Mouse (Mus musculus) left cerebral cortex, postnatal 10 days (tissue): Measurements from ENCODE around the gene Vav2. TPM values are rescaled to one million over a fixed set of nuclear protein-coding genes. Genes with fewer than 3 reads are reported as not detected.
A peak's percentile ranks its signal among the peaks of the same experiment; 100 is the strongest.

Experiments
- DNase-seq, 2 experiments: peaks; one replicate each; pipeline ENCODE4 v3.0.0; 2021 to 2022; ENCODE audit warnings: low spot score in 2 of 2, mixed read lengths in 1 of 2; ENCODE audit errors: extremely low spot score in 1 of 2
- intact Hi-C: fragments of 180-260 bp; cut with DNase I; formaldehyde crosslinking; loops from one replicate; pipeline ENCODE4 v1.15.1; 2025
- total RNA-seq, 2 experiments: library from RNA; stranded (reverse); gene quantifications; 2 replicates each; pipeline ENCODE4 v1.2.3; 2021

Vav2 gene
- total RNA-seq, 2 experiments from 2014 or later = 26.1 to 29.0 TPM

DNA sequence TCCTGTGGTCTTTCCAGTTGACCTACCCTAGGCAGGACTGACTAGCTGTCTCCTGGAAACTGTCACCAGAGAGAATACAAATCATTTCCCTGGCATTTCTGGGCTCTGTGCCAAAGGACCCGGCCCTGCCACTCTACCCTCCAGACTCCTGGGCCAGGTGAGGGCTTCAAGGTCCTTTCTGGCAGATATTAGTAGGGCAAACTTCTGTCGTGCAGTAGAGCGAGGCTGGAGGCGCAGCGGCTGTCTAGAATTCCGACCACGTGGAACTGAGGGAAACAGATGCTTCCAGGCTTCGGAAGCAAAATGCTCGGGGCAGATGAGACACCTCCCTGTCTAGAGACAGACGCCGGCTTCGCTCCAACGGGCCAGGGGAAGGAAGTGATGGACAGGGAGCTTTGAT lies 122.1 kb downstream of the Vav2 start:
- peak in 1 of 2 experiments; percentile 69 for DNase-seq
- intact Hi-C loops = no loop called here

DNA sequence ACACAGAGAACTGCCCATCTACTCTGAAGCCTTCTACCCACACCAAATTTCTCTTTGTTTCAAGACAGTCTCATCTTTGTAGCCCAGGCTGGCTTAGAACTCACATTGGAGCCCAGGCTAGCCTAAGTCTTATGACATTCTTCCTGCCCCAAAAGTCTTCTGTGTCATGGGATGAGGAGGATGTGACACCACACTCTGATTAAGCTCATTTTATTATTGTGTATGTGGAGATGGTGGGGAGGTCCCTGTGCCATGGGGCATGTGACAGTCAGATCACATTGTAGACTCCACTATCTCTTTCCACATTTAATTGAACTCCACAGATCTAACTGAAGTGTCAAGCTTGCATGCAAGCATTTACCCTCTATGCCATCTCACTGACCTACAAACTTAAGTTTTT lies 122.8 kb downstream of the Vav2 start:
- DNase-seq = no peak
- intact Hi-C loops = no loop called here

DNA sequence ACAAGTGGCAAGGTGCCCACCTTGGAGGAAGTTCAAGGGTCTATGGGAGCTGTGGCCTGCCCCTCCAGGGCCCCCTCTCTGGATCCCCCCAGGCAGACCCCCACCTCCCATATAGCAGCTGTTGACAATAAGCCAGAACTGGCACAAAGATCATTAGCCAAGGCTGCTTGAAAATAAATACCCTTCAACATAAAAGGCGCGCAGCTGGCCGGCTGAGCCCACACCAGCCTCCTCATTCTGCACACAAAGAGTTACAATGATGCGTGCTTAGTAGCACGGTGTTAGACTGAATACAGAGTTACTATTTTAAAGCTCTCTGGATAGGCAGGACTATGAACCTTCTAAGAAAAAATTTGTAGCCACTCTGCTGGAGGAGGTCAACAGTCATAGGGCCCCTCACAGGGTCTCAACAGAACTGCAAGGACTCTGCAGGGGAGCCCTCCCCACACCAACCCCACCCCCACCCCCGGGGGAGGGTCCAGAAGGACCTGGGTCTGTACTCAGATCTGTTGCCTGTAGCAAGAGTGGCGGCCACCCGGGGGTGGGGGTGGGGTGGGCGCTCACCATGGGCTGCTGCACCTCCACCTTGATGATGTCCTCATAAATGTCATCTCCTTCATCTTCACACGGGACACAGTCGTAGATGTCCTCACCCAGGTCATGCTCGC lies 125.3 kb downstream of the Vav2 start:
- intact Hi-C loops = no loop called here
- DNase-seq = no peak

DNA sequence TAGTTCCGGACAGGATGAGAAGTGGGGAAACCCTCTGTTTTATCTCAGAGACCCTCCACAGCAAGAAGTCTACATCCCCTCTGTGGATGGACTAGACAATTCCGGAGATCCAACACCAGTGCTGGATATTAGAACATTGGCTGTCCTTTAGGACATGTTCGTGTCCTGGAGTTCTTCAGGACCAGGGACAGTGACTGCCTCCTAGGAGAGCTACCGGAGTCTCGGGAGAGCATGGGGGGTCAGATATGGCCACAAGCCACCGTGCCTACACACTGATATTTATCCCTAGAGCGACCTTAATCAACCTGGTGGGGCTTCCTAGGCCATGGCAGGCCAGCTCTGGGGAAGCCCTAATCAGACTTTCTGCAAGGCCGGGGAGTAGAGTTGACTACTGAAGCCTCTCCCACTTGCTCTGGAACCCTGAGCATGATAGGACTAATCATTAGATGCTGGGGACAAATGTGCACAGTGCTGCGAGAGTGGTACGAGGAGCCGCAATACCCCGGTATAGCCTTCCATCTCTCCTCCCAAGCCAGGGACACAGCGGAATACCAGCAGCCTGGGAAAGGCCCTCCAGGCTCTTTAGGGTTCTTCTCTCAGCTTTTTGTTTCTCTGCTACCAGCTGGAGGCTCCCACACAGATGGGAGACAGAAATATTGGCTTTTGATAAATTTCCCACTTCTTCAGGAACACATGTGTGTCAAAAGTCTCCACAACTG lies 125.9 kb downstream of the Vav2 start:
- intact Hi-C loops = no loop called here
- DNase-seq = no peak

DNA sequence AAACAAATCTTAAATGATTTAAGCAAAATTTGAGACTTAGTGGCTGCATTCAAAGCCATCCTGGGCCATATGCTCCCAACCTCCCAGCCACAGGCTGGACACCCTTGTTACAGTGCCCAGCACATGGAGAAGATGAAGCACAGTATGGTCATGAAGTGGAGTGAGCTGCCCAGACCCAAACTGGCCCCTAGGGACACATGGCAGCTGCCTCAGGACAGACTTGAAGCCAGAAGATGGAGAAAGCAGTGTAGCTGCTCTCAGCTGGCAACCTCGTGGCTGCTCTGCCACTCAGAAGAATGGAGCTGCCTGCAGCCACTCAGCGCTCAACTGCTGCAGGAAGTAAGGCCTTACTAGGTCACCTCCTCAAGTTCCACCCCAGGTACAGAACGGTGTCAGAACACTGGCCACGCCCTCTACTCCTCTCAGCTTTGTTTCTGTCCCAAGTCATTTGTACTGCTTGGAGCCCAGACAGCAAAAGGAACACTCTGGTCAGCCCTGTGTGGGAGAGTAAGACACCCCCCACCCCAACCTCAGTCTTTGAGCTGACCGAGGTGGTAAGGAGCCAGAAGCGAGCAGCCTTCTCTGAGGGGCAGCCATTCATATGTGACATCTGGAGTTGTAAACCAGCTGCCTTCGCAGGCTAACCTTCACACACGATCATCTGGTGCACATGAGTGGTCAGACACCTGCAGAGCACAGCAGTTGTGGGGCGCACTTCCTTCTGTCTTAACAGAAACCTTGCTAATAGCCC lies 130.0 kb downstream of the Vav2 start:
- DNase-seq = no peak

DNA sequence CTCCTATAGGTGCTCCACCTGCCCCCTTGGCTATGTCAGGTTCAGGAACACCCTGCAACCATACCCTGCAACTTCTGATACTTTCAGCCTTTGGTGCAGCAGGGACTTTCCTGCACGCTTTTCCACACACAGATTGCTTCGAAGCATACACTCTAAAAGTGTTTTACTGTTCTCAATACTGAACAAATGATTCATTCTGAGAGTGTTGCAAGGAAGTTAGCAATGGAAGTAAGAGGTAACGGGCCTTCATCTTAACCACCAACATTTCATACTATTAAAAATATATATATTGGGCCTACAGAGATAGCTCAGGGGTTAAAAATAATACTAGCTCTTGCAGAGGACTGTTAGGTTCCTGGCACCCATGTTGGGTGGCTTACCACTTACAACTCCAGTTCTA lies 132.1 kb downstream of the Vav2 start:
- intact Hi-C loops = no loop called here
- DNase-seq = no peak

More for the DNA sequence above, 130.0 kb downstream of the Vav2 start:
- intact Hi-C loops = no loop called here

DNA sequence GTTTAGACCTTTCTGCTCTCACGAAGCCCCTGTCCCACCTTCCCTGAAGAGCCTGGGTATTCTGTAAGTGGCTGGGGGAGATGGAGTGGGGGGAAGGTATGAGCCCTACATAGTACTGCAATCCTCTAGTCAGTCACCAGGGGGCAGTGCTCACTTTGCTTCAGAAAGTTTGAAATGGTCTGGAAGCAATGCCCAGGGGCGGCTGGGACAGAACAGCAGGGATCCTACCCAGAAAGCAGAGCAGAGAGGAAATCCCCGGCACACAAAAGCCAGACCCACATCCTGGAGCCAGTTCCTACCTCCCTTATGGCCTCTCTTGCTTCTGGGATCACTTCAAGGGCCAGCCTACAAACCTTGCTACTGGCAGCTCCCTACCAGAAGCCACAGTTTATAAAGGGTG lies 137.8 kb downstream of the Vav2 start:
- DNase-seq = peak; percentile 80 to 91
- intact Hi-C loops = loop anchor here (1.0 to 10.0 kb wide), 2 partner anchors 138 to 246 kb away; partner anchors contain the start of gene Vav2

DNA sequence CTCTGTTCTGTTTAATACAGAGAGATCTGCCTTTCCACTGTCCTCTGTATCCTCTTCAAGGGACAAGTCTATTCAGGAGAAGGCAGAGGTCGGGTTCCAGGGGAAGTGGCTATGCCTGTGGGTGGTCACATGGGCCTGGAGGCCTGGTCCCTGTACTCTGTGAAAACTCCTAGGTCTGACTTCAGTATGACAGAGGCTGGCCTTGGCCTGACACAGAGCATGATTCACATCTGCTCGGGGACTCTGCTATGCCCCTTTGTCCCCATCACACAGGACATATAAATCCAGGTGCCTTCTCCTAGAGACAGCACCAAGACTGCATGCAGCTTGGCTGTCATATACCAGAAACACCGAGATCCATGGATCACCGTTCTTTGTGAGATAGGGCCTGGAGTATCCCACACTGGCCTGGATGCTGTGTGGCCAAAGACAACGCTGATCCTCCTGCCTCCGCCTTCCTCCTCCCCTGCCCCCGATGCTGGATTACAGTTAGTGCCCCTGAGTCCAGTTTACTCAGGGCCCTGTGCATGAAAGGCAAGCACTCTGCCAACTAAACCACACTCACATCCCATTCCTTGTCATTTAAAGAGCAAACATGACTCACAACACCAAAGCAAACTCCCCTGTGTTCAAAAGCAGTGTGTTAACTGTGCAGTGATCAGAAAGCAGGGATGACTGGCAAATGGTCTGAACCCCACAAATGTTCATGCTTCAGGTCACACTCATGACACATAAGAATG lies 139.7 kb downstream of the Vav2 start:
- DNase-seq = no peak
- intact Hi-C loops = loop anchor here (10.0 kb wide), 1 partner anchor 248 kb away; no protein-coding TSS in a partner anchor

DNA sequence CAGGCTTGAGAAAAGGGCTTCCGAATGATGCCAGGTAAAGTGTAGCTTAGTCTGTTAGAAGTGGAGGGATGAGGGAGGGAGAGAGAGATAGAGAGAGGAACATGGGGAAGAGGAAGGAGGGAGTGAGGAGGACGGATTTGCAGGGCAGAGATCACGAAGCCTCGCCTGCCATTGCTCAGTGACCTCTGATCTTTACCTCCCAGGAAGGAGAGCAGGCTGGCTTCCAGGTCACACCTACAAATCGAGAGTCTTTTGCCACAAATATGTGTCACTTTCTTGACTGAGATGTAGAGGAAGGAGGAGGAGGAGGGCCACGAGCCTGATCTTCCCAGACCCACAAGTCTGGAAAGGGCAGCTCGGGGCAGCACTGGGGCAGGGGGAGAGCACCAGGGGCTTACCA lies 142.4 kb downstream of the Vav2 start:
- intact Hi-C loops = loop anchor here (5.0 to 10.0 kb wide), 2 partner anchors 250 to 478 kb away; no protein-coding TSS in a partner anchor
- DNase-seq = no peak

DNA sequence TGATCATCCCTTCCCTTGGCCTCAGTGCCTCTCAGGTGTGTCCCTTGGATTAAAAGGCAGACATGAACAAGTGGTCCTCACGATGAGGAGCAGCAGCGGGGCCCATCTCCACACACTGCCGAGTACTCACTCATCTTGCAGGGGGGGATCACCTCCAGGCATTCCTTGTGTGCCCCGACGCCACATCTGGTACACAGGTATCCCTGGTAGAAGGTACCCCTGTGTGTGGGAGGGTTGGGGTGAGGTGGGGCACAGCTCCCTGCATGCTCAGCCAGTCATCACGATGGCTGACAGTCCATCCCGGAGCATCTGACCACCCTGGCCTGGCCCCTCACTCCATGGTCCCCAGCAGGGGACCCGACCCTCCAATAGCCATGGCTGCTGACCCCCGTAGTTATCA lies 145.1 kb downstream of the Vav2 start:
- no peak for DNase-seq
- intact Hi-C loops = loop anchor here (5.0 to 10.0 kb wide), 2 partner anchors 253 to 481 kb away; no protein-coding TSS in a partner anchor

DNA sequence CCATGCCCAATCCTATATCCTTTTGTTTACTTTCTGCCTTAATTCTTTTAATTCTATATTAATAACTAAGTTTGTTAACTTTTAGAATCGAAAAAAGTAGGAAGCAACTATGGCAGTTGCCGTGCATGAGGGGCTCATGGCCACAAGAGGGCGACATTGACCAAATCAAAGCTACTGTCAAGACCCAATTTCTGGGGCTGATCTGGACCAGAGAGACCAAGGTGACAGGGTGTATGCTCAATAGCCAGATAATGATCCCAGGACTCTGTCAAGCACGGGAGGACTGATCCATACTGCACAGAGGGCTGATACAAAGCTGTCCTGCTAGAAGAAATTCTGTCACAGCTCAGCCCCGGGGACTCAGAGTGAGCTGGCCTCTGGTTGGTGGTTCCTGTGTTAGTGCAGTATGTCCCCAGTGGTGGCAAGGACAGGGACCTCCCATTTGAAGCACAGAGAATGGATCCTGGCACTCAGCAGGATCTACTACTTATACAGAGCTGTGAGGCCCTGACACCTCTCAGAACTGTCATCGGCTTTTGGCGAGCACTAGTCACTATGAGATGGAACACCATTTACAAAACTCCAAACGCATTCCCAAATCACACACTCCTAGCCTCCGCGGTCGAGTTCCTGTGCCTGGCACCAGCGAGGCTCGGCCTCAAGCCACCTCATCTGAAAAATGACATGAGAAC lies 145.8 kb downstream of the Vav2 start:
- DNase-seq = peak; percentile 63 to 78
- intact Hi-C loops = loop anchor here (5.0 to 10.0 kb wide), 2 partner anchors 254 to 481 kb away; no protein-coding TSS in a partner anchor

DNA sequence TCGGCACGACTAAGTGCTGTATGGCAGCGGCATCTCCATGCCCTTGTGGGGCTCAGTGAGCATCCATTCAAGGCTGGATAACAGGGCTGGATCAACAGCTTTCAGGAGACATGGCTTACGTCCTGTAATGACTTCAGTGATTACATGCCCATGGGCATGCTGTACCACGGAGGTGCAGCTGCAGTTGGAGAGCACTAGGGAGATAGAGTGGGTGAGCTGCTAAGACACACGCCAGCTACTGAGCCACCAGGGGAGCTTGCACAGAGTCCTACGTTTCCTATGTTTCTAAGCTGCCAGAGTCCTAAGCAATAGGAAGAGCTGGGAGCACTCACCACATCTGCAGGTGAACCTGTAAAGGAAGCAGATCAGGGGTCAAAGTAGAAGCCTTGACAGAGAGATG lies 148.0 kb downstream of the Vav2 start:
- intact Hi-C loops = no loop called here
- DNase-seq = peak in 1 of 2 experiments; percentile 7

DNA sequence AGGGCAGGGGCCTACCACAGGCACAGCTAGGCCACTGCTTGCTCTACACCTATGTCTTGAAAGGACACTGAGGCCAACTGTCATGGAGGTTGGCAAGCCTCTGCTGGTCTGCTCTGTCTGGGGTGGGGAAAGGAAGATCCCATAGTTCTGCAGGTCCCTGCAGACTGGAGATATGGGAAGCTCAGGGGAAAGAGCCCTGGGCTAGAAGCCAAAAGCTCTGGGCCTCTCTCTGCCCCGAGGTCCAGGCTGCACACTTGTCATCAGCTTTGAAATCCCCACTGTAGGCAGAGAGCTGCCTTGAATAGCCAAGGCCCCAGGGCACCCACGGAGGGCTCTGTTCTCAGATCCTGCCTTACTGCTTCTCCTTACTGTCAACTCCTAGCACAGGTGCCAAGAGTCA lies 158.5 kb downstream of the Vav2 start:
- no peak for DNase-seq
- intact Hi-C loops = no loop called here

DNA sequence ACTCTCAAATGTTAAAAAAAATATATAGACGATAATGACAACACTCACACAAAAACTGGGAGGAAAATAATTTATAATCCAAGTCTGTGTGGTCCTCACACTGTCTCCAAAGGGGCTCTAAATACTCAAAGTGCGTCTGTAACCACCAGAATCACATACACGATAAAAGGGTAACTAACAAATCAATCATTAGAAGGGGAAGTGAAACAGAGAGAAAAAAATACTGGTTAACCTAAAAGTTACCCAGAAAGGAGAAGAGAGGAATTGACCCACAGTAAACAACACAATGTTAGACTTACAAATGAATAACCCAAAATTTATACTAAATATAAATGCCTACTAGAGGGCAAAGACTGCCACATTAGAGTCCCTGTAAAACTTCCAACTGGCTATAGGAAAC lies 161.0 kb downstream of the Vav2 start:
- intact Hi-C loops = no loop called here
- DNase-seq = no peak

DNA sequence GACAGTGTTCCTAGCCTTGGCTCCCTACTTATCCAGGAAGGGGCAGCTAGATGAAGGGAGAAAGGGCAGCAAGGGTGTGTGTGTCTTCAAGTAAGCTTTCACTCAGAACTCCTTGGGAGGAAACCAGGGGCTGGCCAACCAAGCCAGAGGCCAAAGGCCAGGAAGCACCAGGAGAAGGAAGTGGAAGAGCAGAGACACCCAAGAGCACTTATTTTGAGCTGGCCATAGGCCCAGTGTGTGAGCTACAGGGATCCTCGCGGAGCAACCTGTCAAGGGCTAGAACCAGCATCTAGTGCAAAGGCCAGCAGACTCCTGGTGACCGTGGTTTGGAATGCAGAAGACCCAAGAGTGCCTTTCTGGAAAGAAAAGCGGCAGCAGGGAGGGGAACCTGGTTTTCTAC lies 163.8 kb downstream of the Vav2 start:
- intact Hi-C loops = no loop called here
- peak in 1 of 2 experiments; percentile 54 for DNase-seq

DNA sequence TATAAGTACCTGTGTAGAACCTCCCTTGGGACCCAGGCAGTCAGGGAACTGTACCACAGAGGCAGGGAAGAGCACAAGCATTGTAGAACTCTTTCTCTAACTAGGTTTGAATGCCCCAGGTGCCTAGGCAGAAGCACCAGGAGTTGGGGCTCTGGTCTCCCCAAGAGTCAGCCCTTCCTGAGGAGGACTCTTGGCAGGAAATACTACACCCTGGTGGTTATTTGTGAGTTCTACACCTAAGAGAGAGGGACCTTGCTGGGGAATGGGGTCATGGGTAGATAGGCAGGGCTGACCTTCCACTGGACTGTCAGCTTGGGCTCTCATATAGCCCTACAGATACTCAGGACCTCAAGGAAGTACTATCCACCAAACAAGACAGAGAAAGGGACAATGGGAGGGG lies 175.4 kb downstream of the Vav2 start:
- intact Hi-C loops = no loop called here
- DNase-seq = no peak

DNA sequence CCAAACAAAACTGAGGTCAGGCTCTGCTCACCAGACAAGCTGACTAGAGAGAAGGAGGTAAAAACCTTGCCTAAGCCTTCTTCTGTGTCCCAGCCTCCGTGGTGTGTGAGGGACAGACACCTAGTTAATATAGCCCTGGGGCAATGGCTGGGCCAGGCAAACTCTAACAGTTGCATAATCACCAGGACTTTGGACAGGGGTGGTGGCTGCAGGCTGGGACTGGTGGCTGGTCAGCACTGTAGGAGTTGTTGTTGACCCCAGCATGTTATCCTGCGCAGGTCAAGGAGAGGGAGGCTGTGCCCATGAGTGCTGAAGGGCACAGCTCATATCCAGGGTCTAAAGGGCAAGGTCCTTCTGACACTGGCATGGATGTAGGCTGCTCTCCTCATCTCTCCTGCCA lies 178.6 kb downstream of the Vav2 start, which contains the start of gene Sardh:
TSS of gene Sardh (minus strand) at position 127 of the 400 bp plus-strand sequence.
- intact Hi-C loops = no loop called here
- DNase-seq = no peak

DNA sequence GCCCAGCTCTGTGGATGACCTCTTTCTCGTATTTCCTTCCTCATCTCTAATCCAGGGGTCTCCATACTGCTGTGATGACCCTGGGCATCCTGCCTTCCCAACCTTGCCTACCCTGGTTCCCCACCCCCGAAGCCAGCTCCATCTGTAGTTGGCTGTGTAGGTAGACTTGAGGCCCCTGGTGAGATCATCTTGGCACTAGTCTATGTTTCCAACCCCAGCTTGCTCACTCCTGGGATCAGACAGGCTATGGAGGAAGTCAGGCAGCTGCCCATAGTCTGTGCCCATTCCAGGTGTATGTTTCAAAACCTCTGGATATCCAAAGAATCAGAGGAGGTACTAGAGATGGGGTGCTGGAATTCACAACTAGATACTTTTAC lies 179.4 kb downstream of the Vav2 start:
- intact Hi-C loops = no loop called here
- no peak for DNase-seq
